Mouse (Mus musculus): Measurements from ENCODE around the gene Defb15. TPM values are rescaled to one million over a fixed set of nuclear protein-coding genes. Genes with fewer than 3 reads are reported as not detected.
"Not testable (repeated sequence)": the region's sequence is repeated elsewhere in the genome, so short reads cannot be mapped to it uniquely, and the experiment has no call there.

The Defb15 gene
- total and polyA plus RNA-seq, 2 experiments from 2014 or later, result not detected

DNA sequence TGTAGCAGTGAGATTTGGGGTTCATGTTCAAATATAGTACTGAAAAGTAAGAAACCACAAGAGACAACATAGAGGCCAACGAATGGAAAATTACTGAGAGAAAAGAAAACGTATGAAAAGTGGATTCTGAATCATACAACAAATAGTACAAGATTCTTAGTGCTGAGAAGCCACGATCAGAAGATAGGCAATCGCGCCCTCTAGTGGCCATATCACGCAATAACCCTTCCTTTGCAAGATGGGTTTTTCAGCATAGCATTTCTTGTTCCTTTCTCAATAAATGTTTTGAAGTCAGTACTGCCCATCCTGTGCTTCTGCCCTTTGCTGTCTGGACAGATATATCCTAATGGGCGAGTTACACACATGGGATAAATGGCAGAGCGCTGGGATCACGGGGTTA is 22.8 kb upstream of the Defb15 start:
- Histone ChIP-seq H3K36me3 (ENCODE audit: insufficient read depth, low read length) (no peaks in the 10 kb centered on the region), H3K4me1 (ENCODE audit: insufficient read depth, low read length) (no peaks in the 10 kb centered on the region), H3K4me2 (ENCODE audit: low read depth, low read length) (no peak overlapping the region), H3K27ac (no peak overlapping the region), H3K27me3 (ENCODE audit: insufficient read depth, low read length) (no peaks in the 10 kb centered on the region), H3K9ac (replicated peaks; ENCODE audit: low read length) (no peak overlapping the region), H3K4me3 (ENCODE audit: low read length) (no peak overlapping the region), H3K9me3 (ENCODE audit: low read length) (no peaks in the 10 kb centered on the region)
- TF ChIP-seq CTCF (IDR thresholded peaks at IDR 0.05; ENCODE audit: low read depth), result peak; percentile 91
- 5% methylated on average over 9 of the region's 9 CpGs for WGBS
- peak; percentile 79 for DNase-seq (ENCODE audit: low spot score)
- 0 out of 2 replicates have a peak, but pooled peaks have one; percentile 35 for ATAC-seq

DNA sequence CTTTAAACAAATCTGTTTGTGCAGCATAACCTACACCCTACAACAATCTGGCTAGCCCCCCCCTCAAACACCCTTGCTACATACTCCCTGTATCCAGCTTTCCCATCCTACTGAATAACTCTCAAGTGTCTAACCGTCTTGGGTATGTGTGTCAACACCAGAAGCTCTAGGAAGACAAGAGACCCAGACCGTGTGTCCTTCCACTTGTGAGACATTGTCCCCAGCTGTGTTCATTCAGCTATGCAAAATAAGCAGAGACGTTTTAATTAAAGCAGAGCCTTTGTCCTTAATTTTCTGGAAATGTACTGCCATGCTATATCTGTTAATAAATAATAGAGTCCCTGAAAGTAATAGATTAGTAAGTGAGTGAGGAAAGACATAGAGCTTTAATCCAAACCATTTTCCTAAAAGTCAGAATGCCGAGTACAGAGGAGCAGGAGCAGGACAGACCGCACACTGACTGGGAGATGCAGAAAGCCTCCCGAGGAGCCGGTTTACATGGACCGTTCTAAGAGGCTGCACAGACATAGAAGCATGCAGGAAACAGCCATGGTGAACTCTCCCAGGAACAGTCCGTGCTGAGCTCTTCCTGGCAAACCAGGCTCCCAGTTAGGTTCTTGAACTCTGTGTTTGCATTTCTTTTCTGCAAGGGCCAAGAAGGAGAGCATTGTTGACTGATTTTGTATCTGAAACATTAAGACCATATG is 15.0 kb upstream of the Defb15 start:
- H3K4me2 ChIP-seq (ENCODE audit: low read depth, low read length), result peak overlapping the region; percentile 13; the same call in 1 of the 2 replicates
- WGBS, result 43% methylated on average over 9 of the region's 9 CpGs
- TF ChIP-seq CTCF (IDR thresholded peaks at IDR 0.05; ENCODE audit: low read depth), result no peak
- H3K27ac ChIP-seq, result no peak overlapping the region
- no peaks in the 10 kb centered on the region for H3K36me3 ChIP-seq (ENCODE audit: insufficient read depth, low read length)
- no peaks in the 10 kb centered on the region for H3K9me3 ChIP-seq (ENCODE audit: low read length)
- no peak overlapping the region for H3K4me3 ChIP-seq (ENCODE audit: low read length)
- no peaks in the 10 kb centered on the region for H3K27me3 ChIP-seq (ENCODE audit: insufficient read depth, low read length)
- no peak overlapping the region for H3K9ac ChIP-seq (replicated peaks; ENCODE audit: low read length)
- ATAC-seq (peak; percentile 59; the same call in 1 of the 2 replicates), DNase-seq (ENCODE audit: low spot score) (peak; percentile 35)
- no peaks in the 10 kb centered on the region for H3K4me1 ChIP-seq (ENCODE audit: insufficient read depth, low read length)

DNA sequence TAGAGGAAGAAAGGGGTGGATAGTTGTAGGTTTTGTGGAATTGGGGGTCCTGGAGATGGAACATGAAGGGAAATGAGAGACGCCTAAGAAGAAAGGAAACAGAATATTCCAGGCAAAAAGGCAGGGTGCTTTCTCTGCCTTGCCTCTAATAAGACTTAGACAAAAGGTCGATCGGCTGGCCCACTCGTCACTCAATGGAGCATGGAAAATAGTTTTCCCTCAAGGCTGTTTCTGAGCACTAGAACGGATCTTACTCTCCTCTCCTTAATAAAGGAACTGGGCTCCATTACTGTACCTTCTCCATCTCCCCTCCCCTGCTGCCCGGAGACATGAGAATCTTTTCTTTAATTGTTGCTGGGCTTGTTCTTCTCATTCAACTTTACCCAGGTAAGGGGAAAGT is 14.0 kb upstream of the Defb15 start, which contains the start of gene Defb13:
Defb13 (plus strand) TSS at position 301 of the 400 bp plus-strand sequence.
- ATAC-seq, result no peak
- H3K27ac ChIP-seq, result no peak within 1 kb of the TSS
- H3K27me3 ChIP-seq (ENCODE audit: insufficient read depth, low read length), result no peaks in the 10 kb centered on the region
- no peaks in the 10 kb centered on the region for H3K36me3 ChIP-seq (ENCODE audit: insufficient read depth, low read length)
- WGBS, result 72% methylated on average over 6 of the region's 6 CpGs
- H3K9me3 ChIP-seq (ENCODE audit: low read length), result no peaks in the 10 kb centered on the region
- H3K9ac ChIP-seq (replicated peaks; ENCODE audit: low read length), result no peak within 1 kb of the TSS
- peak within 1 kb of the TSS; percentile 13; the same call in 1 of the 2 replicates for H3K4me2 ChIP-seq (ENCODE audit: low read depth, low read length)
- TF ChIP-seq CTCF (IDR thresholded peaks at IDR 0.05; ENCODE audit: low read depth), result no peak
- no peaks in the 10 kb centered on the region for H3K4me1 ChIP-seq (ENCODE audit: insufficient read depth, low read length)
- no peak for DNase-seq (ENCODE audit: low spot score)
- no peak within 1 kb of the TSS for H3K4me3 ChIP-seq (ENCODE audit: low read length)

DNA sequence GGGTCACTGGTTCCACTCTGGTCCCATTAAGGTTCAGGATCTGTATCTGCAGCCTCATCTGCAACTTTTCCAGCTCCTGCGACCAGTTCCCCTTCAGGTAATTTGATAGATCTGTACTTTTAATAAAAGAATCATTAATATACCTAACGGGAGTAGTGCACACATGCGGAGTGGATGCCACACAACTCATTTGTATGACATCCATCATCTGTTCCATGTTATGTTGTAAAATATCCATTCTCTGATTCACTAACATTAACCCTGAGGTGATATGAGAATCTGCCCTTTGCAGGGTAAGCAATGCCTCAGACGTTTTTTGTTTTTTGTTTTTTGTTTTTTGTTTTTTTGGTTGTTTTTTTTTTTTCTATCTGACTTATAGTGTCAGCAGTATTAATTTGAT is 5.5 kb upstream of the Defb15 start, which contains the start of gene Defb35:
Defb35 (plus strand) TSS at position 301 of the 400 bp plus-strand sequence.
- not testable (repeated sequence) for H3K4me3 ChIP-seq (ENCODE audit: low read length); ATAC-seq; DNase-seq (ENCODE audit: low spot score); H3K9ac ChIP-seq (replicated peaks; ENCODE audit: low read length); H3K4me1 ChIP-seq (ENCODE audit: insufficient read depth, low read length); H3K9me3 ChIP-seq (ENCODE audit: low read length); H3K27ac ChIP-seq; H3K27me3 ChIP-seq (ENCODE audit: insufficient read depth, low read length); H3K4me2 ChIP-seq (ENCODE audit: low read depth, low read length); H3K36me3 ChIP-seq (ENCODE audit: insufficient read depth, low read length)
- WGBS, result 87% methylated on average over 4 of the region's 4 CpGs

DNA sequence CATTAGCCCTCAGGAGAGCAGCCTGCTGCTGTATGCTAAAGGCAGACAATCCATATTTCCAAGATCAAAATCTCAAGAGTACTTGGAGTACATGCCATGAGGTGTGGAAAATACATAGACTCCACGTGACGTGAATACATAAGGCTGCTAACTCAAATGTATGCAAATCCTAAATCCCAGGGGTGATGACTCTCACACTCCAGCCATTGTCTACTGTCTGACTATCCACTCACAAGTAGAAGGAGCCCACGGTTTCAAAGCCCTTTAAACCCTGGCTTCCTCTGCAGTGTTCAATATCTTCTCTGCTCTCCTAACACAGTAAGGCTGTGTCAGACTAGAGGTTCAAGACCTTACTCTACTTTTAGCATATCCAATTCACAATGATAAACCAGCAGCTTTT is 1.8 kb downstream of the Defb15 start:
- not testable (repeated sequence) for ATAC-seq; DNase-seq (ENCODE audit: low spot score)

DNA sequence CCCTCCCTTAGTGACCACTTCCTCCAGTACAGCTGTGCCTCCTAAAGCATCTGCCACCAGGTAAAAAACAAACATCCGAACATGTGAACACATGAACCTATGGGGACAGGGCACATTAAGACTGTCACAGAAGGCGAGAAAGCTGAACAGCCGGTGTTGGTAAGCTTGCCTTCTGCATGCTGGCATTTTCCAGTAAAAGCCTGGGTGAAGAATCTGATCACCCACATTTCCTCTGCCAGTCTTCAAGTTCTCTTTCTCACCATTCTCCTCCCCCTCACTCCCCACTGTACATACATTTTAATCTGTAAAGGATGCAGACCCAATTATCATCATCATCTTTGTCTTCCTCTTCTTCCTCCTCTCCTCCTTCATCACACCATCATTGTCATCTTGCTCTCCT is 16.9 kb downstream of the Defb15 start:
- no peak for TF ChIP-seq CTCF (IDR thresholded peaks at IDR 0.05; ENCODE audit: low read depth)
- Histone ChIP-seq H3K4me2 (ENCODE audit: low read depth, low read length) (no peak overlapping the region), H3K36me3 (ENCODE audit: insufficient read depth, low read length) (no peaks in the 10 kb centered on the region), H3K9me3 (ENCODE audit: low read length) (no peaks in the 10 kb centered on the region), H3K4me3 (ENCODE audit: low read length) (no peak overlapping the region), H3K4me1 (ENCODE audit: insufficient read depth, low read length) (no peaks in the 10 kb centered on the region), H3K9ac (replicated peaks; ENCODE audit: low read length) (no peak overlapping the region), H3K27ac (no peak overlapping the region), H3K27me3 (ENCODE audit: insufficient read depth, low read length) (no peaks in the 10 kb centered on the region)
- ATAC-seq (no peak), DNase-seq (ENCODE audit: low spot score) (no peak)
- WGBS, result 87% methylated on average over 3 of the region's 3 CpGs

More for the DNA sequence above, 1.8 kb downstream of the Defb15 start:
- not testable (repeated sequence) for H3K4me2 ChIP-seq (ENCODE audit: low read depth, low read length); H3K27ac ChIP-seq; H3K27me3 ChIP-seq (ENCODE audit: insufficient read depth, low read length); H3K4me1 ChIP-seq (ENCODE audit: insufficient read depth, low read length); H3K4me3 ChIP-seq (ENCODE audit: low read length); H3K9me3 ChIP-seq (ENCODE audit: low read length); H3K36me3 ChIP-seq (ENCODE audit: insufficient read depth, low read length); H3K9ac ChIP-seq (replicated peaks; ENCODE audit: low read length)
- 70% methylated on average over 3 of the region's 3 CpGs for WGBS

DNA sequence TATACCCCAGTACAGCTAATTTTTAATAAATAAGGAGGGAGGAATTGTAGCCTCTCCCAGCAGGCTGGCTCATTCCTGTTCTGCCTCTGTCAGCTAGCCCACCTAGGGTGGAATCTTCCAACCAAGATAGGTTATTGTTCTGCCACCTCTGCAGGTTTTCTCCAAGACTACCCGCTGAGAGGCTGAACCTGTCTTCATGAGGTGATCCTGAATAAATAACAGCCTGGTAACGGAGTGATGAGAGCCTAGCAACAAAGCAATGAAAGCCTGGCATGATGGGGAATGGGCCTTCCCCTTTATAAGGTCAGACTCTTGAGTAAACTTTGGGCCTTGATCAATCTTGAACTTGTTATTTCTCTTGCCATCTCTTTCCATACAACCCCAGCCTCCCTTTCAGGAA is 20.0 kb downstream of the Defb15 start:
- DNase-seq (ENCODE audit: low spot score) (no peak), ATAC-seq (no peak)
- TF ChIP-seq CTCF (IDR thresholded peaks at IDR 0.05; ENCODE audit: low read depth), result no peak
- Histone ChIP-seq H3K4me3 (ENCODE audit: low read length) (no peak overlapping the region), H3K4me2 (ENCODE audit: low read depth, low read length) (no peak overlapping the region), H3K9me3 (ENCODE audit: low read length) (no peaks in the 10 kb centered on the region), H3K4me1 (ENCODE audit: insufficient read depth, low read length) (no peaks in the 10 kb centered on the region), H3K36me3 (ENCODE audit: insufficient read depth, low read length) (no peaks in the 10 kb centered on the region), H3K27ac (no peak overlapping the region), H3K9ac (replicated peaks; ENCODE audit: low read length) (no peak overlapping the region), H3K27me3 (ENCODE audit: insufficient read depth, low read length) (no peaks in the 10 kb centered on the region)
- WGBS, result 25% methylated on average over 2 of the region's 2 CpGs

Measured in hindbrain, postnatal 0 days (tissue).